Comparison of ENCODE assay signal across 12 mouse cellular contexts in the genomic region with DNA sequence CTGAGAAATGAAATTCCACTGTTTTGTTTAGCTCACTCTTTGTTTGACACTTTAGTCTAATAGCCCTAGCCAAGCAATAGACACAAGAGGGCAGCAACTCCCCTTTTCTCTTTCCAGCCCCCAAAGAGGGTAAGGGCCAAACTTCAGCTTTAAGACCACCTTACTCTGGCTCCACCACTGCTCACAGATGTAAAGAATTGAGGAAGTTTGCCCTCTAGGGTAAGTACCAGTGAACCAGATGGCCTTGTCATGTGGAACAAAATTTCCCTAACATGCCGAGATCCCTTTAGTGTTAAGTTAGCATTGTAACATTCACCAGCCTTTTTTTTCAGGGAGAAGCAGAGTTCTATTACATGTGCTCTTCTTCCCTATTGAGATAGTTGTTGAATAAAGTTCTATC. TPM values are rescaled to one million over a fixed set of nuclear protein-coding genes. Genes with fewer than 3 reads are reported as not detected.
A peak's percentile ranks its signal among the peaks of the same experiment; 100 is the strongest.
DNase-seq lines count a peak whose midpoint lies in the region; TF ChIP-seq lines count a peak whose summit lies in the region.
"Had no signal": no experiment of that assay in that cellular context is flagged by ENCODE, and none has a peak within 500 bp of the region (broad histone marks: within the 10 kb centered on the region; RNA-seq: fewer than 3 reads in every experiment).

No protein-coding gene starts in this region.

- H3K27ac ChIP-seq in cerebellum, adult 2 months (ENCODE audit: insufficient read depth, low read length): no peak overlapping the region
- H3K27ac ChIP-seq: embryonic facial prominence, embryonic 10.5 days; liver, embryonic 12.5 days had no signal

- no peaks in the 10 kb centered on the region for H3K4me1 ChIP-seq in cerebellum, adult 2 months (ENCODE audit: control insufficient read depth, insufficient read depth, low read length)
- H3K4me1 ChIP-seq in lung, adult 2 months (ENCODE audit: control insufficient read depth, insufficient read depth, low read length): peaks cover 10% of the 10 kb centered on the region
- H3K4me1 ChIP-seq: embryonic facial prominence, embryonic 10.5 days; liver, embryonic 12.5 days had no signal

- WGBS in cerebellum, adult 2 months: 80% methylated on average over 1 of the region's 1 CpGs
- 71% methylated on average over 1 of the region's 1 CpGs for WGBS in lung, adult 2 months

- TF ChIP-seq POLR2A in cerebellum, adult 2 months (IDR thresholded peaks at IDR 0.05; ENCODE audit: borderline replicate concordance, insufficient read depth, low read length): no peak
- no peak for TF ChIP-seq POLR2A in lung, adult 2 months (IDR thresholded peaks at IDR 0.05; ENCODE audit: borderline replicate concordance, extremely low read depth, low read depth, low read length)

- intact Hi-C loops in heart, postnatal 10 days (cut with DNase I): loop anchor here (2.0 to 10.0 kb wide), 4 partner anchors 86 to 349 kb away; no protein-coding TSS in a partner anchor

- no peak for DNase-seq in cerebellum, adult 2 months
- no peak for DNase-seq in cerebellum, adult 11 months
- no peak for DNase-seq in lung, adult 2 months
- no peak for DNase-seq in lung, postnatal 4 days
- DNase-seq in heart, postnatal 10 days: peak; percentile 12 to 19
- DNase-seq in thymus, postnatal 25 days: peak; percentile 39
- no peak for DNase-seq in urinary bladder, adult 2 months (ENCODE audit: low spot score)
- DNase-seq in cerebellum, adult 11-12 months: no peak
- DNase-seq: adrenal gland, postnatal 10 days; right cerebral cortex, adult 18-20 months had no signal

- TF ChIP-seq CTCF in cerebellum, adult 2 months (IDR thresholded peaks at IDR 0.05; ENCODE audit: borderline replicate concordance, insufficient read depth, low read depth, low read length): 0 out of 2 replicates have a peak, but pooled peaks have one; percentile 4
- peak; percentile 12; the same call in 1 of the 2 replicates for TF ChIP-seq CTCF in lung, adult 2 months (IDR thresholded peaks at IDR 0.05; ENCODE audit: insufficient read depth, low read length)

- H3K4me3 ChIP-seq in cerebellum, adult 2 months (replicated peaks; ENCODE audit: insufficient read depth, low read depth, low read length): no peak overlapping the region
- no peak overlapping the region for H3K4me3 ChIP-seq in lung, adult 2 months (replicated peaks; ENCODE audit: extremely low read depth, low read depth, low read length)
- H3K4me3 ChIP-seq: embryonic facial prominence, embryonic 10.5 days; liver, embryonic 12.5 days had no signal

- no peaks in the 10 kb centered on the region for H3K27me3 ChIP-seq in cerebellum, adult 2 months (ENCODE audit: control insufficient read depth, insufficient read depth, low read length)
- H3K27me3 ChIP-seq: liver, embryonic 12.5 days had no signal

RNA-seq across cellular contexts. Expression of gene Btla, which starts 59.0 kb away (rescaled TPM):
- polyA plus RNA-seq in cerebellum, adult 2 months (2012; rRNA removed): 0.47 and 0.62 TPM in 2 replicates
- 2.0 and 4.6 TPM in 2 replicates for polyA plus RNA-seq in lung, adult 2 months (2012; rRNA removed)
- total RNA-seq in heart, postnatal 10 days (2021): under 1 TPM; 0.32 to 0.79 TPM
- polyA plus RNA-seq in urinary bladder, adult 2 months (2012; rRNA removed): 1.0 and 1.3 TPM in 2 replicates

Comparison
In these comparisons a context has a peak if more than half of its experiments do, and no peak if none do; other contexts are left out.
1. DNase-seq: peak in heart, postnatal 10 days (2 of 2) and thymus, postnatal 25 days (single experiment); none in cerebellum, adult 2 months (0 of 2), cerebellum, adult 11 months (single experiment), lung, adult 2 months (single experiment), lung, postnatal 4 days (0 of 2), urinary bladder, adult 2 months (single experiment) and cerebellum, adult 11-12 months (single experiment).